8 mouse cellular contexts compared by ENCODE assay signal in the genomic region with DNA sequence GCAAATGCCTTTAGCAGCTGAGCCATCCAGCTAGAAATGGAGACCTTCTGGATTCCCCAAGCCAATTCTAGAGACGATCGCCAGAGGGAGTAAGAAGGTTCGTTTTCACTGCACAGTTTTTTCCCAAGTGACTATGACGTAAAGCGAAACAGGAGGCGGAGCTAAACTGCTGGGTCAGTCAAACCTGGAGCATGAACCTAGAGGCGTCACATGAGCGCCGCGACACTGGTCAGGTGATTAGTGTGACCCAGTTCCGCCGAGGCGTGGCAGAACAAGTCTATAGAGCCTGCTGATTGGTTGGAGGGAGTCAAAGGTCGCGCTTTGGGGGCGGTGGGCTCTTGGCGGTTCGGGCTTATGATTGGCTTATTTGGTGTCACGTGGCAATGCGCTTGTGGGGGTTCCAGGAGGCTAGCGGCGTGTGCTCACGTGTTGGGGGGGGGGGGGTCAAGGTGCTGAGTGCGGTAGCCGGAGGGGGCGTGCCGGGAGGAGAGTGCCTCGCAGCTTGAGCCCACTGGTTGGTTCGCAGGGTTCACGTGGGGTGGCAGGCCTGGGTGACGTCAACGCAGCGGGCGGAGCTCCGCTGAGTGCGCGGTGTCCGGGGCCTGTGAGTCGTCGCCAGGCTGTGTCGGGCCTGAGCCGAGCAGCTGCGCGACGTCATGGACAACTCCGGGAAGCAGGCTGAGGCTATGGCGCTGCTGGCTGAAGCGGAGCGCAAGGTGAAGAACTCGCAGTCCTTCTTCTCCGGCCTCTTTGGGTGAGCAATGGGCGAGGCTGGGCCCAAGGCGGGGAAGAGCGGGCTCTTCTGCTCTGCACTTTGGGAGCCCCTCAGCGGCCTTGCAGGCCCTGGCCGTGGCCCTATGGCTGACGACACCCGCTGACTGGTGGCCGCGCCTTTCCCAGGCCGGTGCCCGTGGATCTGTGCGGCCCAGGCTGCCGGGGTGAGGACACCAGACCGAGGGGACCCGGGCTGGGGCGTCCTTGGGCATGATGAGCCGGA. TPM values are rescaled to one million over a fixed set of nuclear protein-coding genes. Genes with fewer than 3 reads are reported as not detected.
DNase-seq lines count a peak whose midpoint lies in the region; ATAC-seq lines count a peak whose summit lies in the region.

A gene (plus strand): TSS at position 438 of the 997 bp plus-strand sequence.

- WGBS in heart, embryonic 13.5 days = 0% methylated on average over 68 of the region's 68 CpGs
- under 1% methylated on average over 68 of the region's 68 CpGs for WGBS in liver, embryonic 12.5 days (ENCODE audit: insufficient replicate concordance)
- under 1% methylated on average over 65 of the region's 68 CpGs for WGBS in stomach, embryonic 15.5 days

- H3K27ac ChIP-seq in brown adipose tissue, adult 24 weeks (replicated peaks; ENCODE audit: low read depth, low read length) = peak within 1 kb of the TSS; percentile 83
- H3K27ac ChIP-seq in heart, embryonic 13.5 days (replicated peaks) = peak within 1 kb of the TSS; percentile 95
- H3K27ac ChIP-seq in liver, embryonic 12.5 days = peak within 1 kb of the TSS; percentile 96
- H3K27ac ChIP-seq in stomach, embryonic 15.5 days = peak within 1 kb of the TSS; percentile 87

- H3K4me1 ChIP-seq in brown adipose tissue, adult 24 weeks (ENCODE audit: control insufficient read depth, insufficient read depth, insufficient read length, low read length) = peaks cover 5% of the 10 kb centered on the region
- H3K4me1 ChIP-seq in heart, embryonic 13.5 days = peaks cover 39% of the 10 kb centered on the region
- H3K4me1 ChIP-seq in liver, embryonic 12.5 days = peaks cover 42% of the 10 kb centered on the region
- peaks cover 10% of the 10 kb centered on the region for H3K4me1 ChIP-seq in stomach, embryonic 15.5 days

- peaks cover 25% of the 10 kb centered on the region for H3K27me3 ChIP-seq in heart, embryonic 13.5 days (replicated peaks)
- peaks cover 16% of the 10 kb centered on the region for H3K27me3 ChIP-seq in liver, embryonic 12.5 days (replicated peaks)
- no peaks in the 10 kb centered on the region for H3K27me3 ChIP-seq in stomach, embryonic 15.5 days (replicated peaks)

- H3K36me3 ChIP-seq in heart, embryonic 13.5 days = peaks cover 23% of the 10 kb centered on the region
- peaks cover 29% of the 10 kb centered on the region for H3K36me3 ChIP-seq in liver, embryonic 12.5 days
- H3K36me3 ChIP-seq in stomach, embryonic 15.5 days = no peaks in the 10 kb centered on the region

- DNase-seq in CD4-positive, CD25-positive, alpha-beta regulatory T cell, adult 2 months (ENCODE audit: low read depth, low spot score) = peak; percentile 99
- peak; percentile 95 for DNase-seq in fat pad, adult 2 months (ENCODE audit: extremely low read depth, low read depth, low spot score)
- peak; percentile 99 for DNase-seq in kidney, postnatal 10 days
- peak; percentile 98 to 99 for DNase-seq in natural killer cell, adult 2 months (ENCODE audit: low spot score in 2 of 2)

- peak within 1 kb of the TSS; percentile 100 for H3K9ac ChIP-seq in heart, embryonic 13.5 days
- peak within 1 kb of the TSS; percentile 98 for H3K9ac ChIP-seq in liver, embryonic 12.5 days
- H3K9ac ChIP-seq in stomach, embryonic 15.5 days = peak within 1 kb of the TSS; percentile 99

- no peaks in the 10 kb centered on the region for H3K9me3 ChIP-seq in heart, embryonic 13.5 days
- no peaks in the 10 kb centered on the region for H3K9me3 ChIP-seq in liver, embryonic 12.5 days (replicated peaks)
- H3K9me3 ChIP-seq in stomach, embryonic 15.5 days = no peaks in the 10 kb centered on the region

- ATAC-seq in heart, embryonic 13.5 days (ENCODE audit: extremely low read depth, insufficient number of reproducible peaks, low FRiP score, low TSS enrichment) = peak; percentile 96
- ATAC-seq in liver, embryonic 12.5 days = peak; percentile 95
- ATAC-seq in stomach, embryonic 15.5 days (ENCODE audit: insufficient read depth, low FRiP score, low read depth) = peak; percentile 98

- H3K4me3 ChIP-seq in brown adipose tissue, adult 24 weeks (ENCODE audit: insufficient read depth, low read depth, low read length) = peak within 1 kb of the TSS; percentile 81
- peak within 1 kb of the TSS; percentile 96 for H3K4me3 ChIP-seq in heart, embryonic 13.5 days
- H3K4me3 ChIP-seq in liver, embryonic 12.5 days = peak within 1 kb of the TSS; percentile 95
- H3K4me3 ChIP-seq in stomach, embryonic 15.5 days (replicated peaks) = peak within 1 kb of the TSS; percentile 83

- peak within 1 kb of the TSS; percentile 90 for H3K4me2 ChIP-seq in heart, embryonic 13.5 days
- peak within 1 kb of the TSS; percentile 95 for H3K4me2 ChIP-seq in liver, embryonic 12.5 days
- peak within 1 kb of the TSS; percentile 72 for H3K4me2 ChIP-seq in stomach, embryonic 15.5 days

RNA-seq across cellular contexts. Expression of the gene that starts here (rescaled TPM):
- 132 and 141 TPM in 2 replicates for polyA plus RNA-seq in brown adipose tissue, adult 24 weeks (2012; ENCODE audit: insufficient read depth, insufficient read length, missing spikeins)
- polyA plus RNA-seq in heart, embryonic 13.5 days (2015; fragmentation: Nextera tagmentation; extraction: Ambion mirVana) = 150 and 157 TPM in 2 replicates
- polyA plus RNA-seq in liver, embryonic 12.5 days (2016; fragmentation: Nextera tagmentation; extraction: Ambion mirVana) = 163 and 165 TPM in 2 replicates
- polyA plus RNA-seq in stomach, embryonic 15.5 days (2015; fragmentation: Nextera tagmentation; extraction: Ambion mirVana) = 175 and 176 TPM in 2 replicates

Comparison
In these comparisons a context has a peak if more than half of its experiments do, and no peak if none do; other contexts are left out.
1. Peak in every context shown above with its lines: DNase-seq, ATAC-seq, H3K4me3 ChIP-seq and H3K27ac ChIP-seq.